Mouse (Mus musculus) limb, embryonic 12.5 days (tissue): Measurements from ENCODE around the gene Lrrk2. TPM values are rescaled to one million over a fixed set of nuclear protein-coding genes. Genes with fewer than 3 reads are reported as not detected.

ENCODE experiments used
- ATAC-seq: fragments of 200-750 bp; cut with Nextera tagmentation; 2 replicates; pipeline ENCODE4 v1.8.0; 2017; ENCODE audit warnings: low read depth, moderate TSS enrichment; ENCODE audit not compliant: insufficient number of reproducible peaks, insufficient read depth, low FRiP score, low TSS enrichment
- H3K27ac ChIP-seq: fragments of 300-500 bp; sonication (generic); 2 replicates; pipeline ENCODE4 v1.5.1; 2016; ENCODE audit warnings: mild to moderate bottlenecking, moderate library complexity
- H3K27me3 ChIP-seq: fragments of 300-500 bp; sonication (generic); 2 replicates; pipeline ENCODE4 v1.6.1; 2016; ENCODE audit warnings: mild to moderate bottlenecking, moderate library complexity
- H3K36me3 ChIP-seq: fragments of 300-500 bp; sonication (generic); 2 replicates; pipeline ENCODE4 v1.6.1; 2016; ENCODE audit warnings: mild to moderate bottlenecking, moderate library complexity
- H3K4me1 ChIP-seq: fragments of 300-500 bp; sonication (generic); replicated peaks from 2 replicates; pipeline ENCODE4 v1.6.1; 2016
- H3K4me2 ChIP-seq: fragments of 300-500 bp; sonication (generic); 2 replicates; pipeline ENCODE4 v1.6.1; 2016; ENCODE audit warnings: mild to moderate bottlenecking, moderate library complexity
- H3K4me3 ChIP-seq: fragments of 300-500 bp; sonication (generic); replicated peaks from 2 replicates; pipeline ENCODE4 v1.5.1; 2016; ENCODE audit warnings: mild to moderate bottlenecking
- H3K9ac ChIP-seq: fragments of 300-500 bp; sonication (generic); replicated peaks from 2 replicates; pipeline ENCODE4 v1.6.1; 2016; ENCODE audit warnings: mild to moderate bottlenecking, moderate library complexity
- H3K9me3 ChIP-seq: fragments of 300-500 bp; sonication (generic); 2 replicates; pipeline ENCODE4 v1.6.1; 2016; ENCODE audit warnings: mild to moderate bottlenecking, moderate library complexity
- WGBS: fragments of 180-500 bp; shearing (Covaris S2); methylation state at CpG from one replicate; pipeline ENCODE4 v1.1.7; 2016; 5-methylcytosine and 5-hydroxymethylcytosine counted together
- polyA plus RNA-seq: library from polyadenylated mRNA; unstranded; fragments of >200 nt; fragmentation: Nextera tagmentation; extraction: Ambion mirVana; gene quantifications from 2 replicates; pipeline ENCODE4 v1.2.1, GENCODE M21; 2016

Lrrk2 gene
- polyA plus RNA-seq, 1 experiment from 2014 or later: 6.1 TPM

DNA sequence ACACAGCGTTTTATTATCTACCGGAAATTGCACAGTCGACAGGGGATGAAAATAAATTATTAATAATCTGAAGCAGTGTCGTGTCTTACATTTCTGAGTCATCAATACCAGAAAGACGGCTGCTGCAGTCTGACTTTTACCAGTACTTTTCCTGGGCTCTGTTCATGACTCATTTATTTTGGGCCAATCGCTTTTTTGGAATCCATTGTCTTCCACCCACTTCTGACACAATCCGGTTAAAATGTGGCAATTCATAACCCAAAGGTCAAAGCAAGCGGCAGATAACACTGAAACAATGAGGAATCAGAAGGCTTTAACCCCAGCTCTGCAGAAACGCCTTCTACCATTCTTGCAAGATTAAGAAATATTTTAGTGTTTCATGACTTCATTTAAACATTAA, 17.7 kb downstream of the Lrrk2 start:
- Histone ChIP-seq H3K4me2 (no peak overlapping the region), H3K27ac (no peak overlapping the region), H3K9me3 (no peaks in the 10 kb centered on the region), H3K4me3 (no peak overlapping the region), H3K27me3 (no peaks in the 10 kb centered on the region), H3K4me1 (no peaks in the 10 kb centered on the region), H3K9ac (no peak overlapping the region), H3K36me3 (0 out of 2 replicates have a peak, but pooled peaks cover 9% of the 10 kb centered on the region)
- no peak for ATAC-seq
- WGBS: 87% methylated on average over 9 of the region's 9 CpGs

- WGBS: 87% methylated on average over 1 of the region's 1 CpGs
- H3K27ac ChIP-seq: no peak overlapping the region
- H3K9me3 ChIP-seq: no peaks in the 10 kb centered on the region
- ATAC-seq: no peak
- H3K4me1 ChIP-seq: no peaks in the 10 kb centered on the region
- 0 out of 2 replicates have a peak, but pooled peaks cover 14% of the 10 kb centered on the region for H3K36me3 ChIP-seq
- no peaks in the 10 kb centered on the region for H3K27me3 ChIP-seq
- no peak overlapping the region for H3K4me3 ChIP-seq
- no peak overlapping the region for H3K4me2 ChIP-seq
- no peak overlapping the region for H3K9ac ChIP-seq
Observed at GRCm38 (mm10) chr15:91693051-91693450, 20.1 kb downstream of the Lrrk2 start.

- no peak for ATAC-seq
- WGBS: 92% methylated on average over 2 of the region's 2 CpGs
Observed at GRCm38 (mm10) chr15:91693856-91694255, 20.9 kb downstream of the Lrrk2 start.

DNA sequence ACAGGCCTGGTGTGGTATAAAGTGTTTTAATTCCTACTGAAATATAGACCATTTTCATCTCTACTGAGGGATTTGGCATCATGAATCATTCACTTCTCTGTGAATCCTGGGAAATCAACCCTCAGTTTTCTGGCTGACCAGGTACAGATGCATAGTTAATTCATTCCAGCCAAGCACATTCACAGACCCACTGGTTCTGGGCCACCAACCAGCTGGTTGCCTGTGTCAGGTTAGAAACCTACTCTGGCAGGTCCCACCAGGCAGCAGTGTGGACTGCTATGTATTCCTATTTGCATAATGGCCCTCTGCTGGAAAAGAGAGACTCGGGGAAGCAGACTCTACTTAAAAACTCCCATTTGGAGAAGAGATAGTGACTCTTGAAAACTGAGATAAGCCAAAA, 27.9 kb downstream of the Lrrk2 start:
- Histone ChIP-seq H3K4me2 (no peak overlapping the region), H3K36me3 (0 out of 2 replicates have a peak, but pooled peaks cover 4% of the 10 kb centered on the region), H3K4me1 (no peaks in the 10 kb centered on the region), H3K27ac (no peak overlapping the region), H3K27me3 (no peaks in the 10 kb centered on the region), H3K4me3 (no peak overlapping the region), H3K9ac (no peak overlapping the region), H3K9me3 (no peaks in the 10 kb centered on the region)
- ATAC-seq: no peak
- 50% methylated on average over 1 of the region's 1 CpGs for WGBS

More at GRCm38 (mm10) chr15:91693856-91694255, 20.9 kb downstream of the Lrrk2 start:
- Histone ChIP-seq H3K27me3 (no peaks in the 10 kb centered on the region), H3K36me3 (0 out of 2 replicates have a peak, but pooled peaks cover 14% of the 10 kb centered on the region), H3K4me2 (no peak overlapping the region), H3K27ac (no peak overlapping the region), H3K9me3 (no peaks in the 10 kb centered on the region), H3K9ac (no peak overlapping the region), H3K4me3 (no peak overlapping the region), H3K4me1 (no peaks in the 10 kb centered on the region)

- no peak overlapping the region for H3K4me3 ChIP-seq
Observed at GRCm38 (mm10) chr15:91702991-91703715, 30.2 kb downstream of the Lrrk2 start.

DNA sequence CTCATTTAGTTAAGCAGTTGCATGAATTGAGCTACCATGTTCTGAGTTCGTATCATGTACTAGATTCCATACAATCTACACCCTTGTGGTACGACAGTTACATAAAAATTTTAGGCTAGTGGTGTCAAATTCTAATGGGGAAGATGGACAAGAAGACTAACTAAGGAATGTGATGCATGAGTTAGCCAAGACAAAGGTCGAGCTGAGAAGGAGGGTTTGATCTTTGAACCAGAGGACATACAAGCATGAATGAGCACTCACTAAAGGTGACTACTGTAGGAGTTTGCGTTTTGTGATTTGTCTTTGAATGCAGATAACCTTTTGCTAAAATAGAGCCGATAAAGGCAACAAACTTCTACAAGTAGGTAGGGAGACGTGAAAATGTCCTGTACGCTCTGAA, 31.1 kb downstream of the Lrrk2 start:
- Histone ChIP-seq H3K27ac (no peak overlapping the region), H3K9ac (no peak overlapping the region), H3K4me3 (no peak overlapping the region), H3K4me1 (no peaks in the 10 kb centered on the region), H3K4me2 (no peak overlapping the region), H3K36me3 (no peaks in the 10 kb centered on the region), H3K9me3 (no peaks in the 10 kb centered on the region), H3K27me3 (no peaks in the 10 kb centered on the region)
- WGBS: 91% methylated on average over 7 of the region's 7 CpGs
- ATAC-seq: no peak

More at GRCm38 (mm10) chr15:91702991-91703715, 30.2 kb downstream of the Lrrk2 start:
- no peak overlapping the region for H3K4me2 ChIP-seq
- H3K9me3 ChIP-seq: no peaks in the 10 kb centered on the region
- no peak overlapping the region for H3K9ac ChIP-seq
- 53% methylated on average over 8 of the region's 8 CpGs for WGBS
- H3K27me3 ChIP-seq: no peaks in the 10 kb centered on the region
- no peaks in the 10 kb centered on the region for H3K4me1 ChIP-seq
- ATAC-seq: no peak
- H3K27ac ChIP-seq: no peak overlapping the region
- no peaks in the 10 kb centered on the region for H3K36me3 ChIP-seq

GRCm38 (mm10) chr15:91709207-91710130, 36.5 kb downstream of the Lrrk2 start:
- ATAC-seq: no peak
- 37% methylated on average over 29 of the region's 29 CpGs for WGBS
- Histone ChIP-seq H3K4me1 (no peaks in the 10 kb centered on the region), H3K27me3 (peaks cover 9% of the 10 kb centered on the region; the same call in 1 of the 2 replicates), H3K9me3 (no peaks in the 10 kb centered on the region), H3K27ac (no peak overlapping the region), H3K4me3 (peak overlapping the region; percentile 19), H3K4me2 (peak overlapping the region; percentile 49), H3K9ac (no peak overlapping the region), H3K36me3 (no peaks in the 10 kb centered on the region)

DNA sequence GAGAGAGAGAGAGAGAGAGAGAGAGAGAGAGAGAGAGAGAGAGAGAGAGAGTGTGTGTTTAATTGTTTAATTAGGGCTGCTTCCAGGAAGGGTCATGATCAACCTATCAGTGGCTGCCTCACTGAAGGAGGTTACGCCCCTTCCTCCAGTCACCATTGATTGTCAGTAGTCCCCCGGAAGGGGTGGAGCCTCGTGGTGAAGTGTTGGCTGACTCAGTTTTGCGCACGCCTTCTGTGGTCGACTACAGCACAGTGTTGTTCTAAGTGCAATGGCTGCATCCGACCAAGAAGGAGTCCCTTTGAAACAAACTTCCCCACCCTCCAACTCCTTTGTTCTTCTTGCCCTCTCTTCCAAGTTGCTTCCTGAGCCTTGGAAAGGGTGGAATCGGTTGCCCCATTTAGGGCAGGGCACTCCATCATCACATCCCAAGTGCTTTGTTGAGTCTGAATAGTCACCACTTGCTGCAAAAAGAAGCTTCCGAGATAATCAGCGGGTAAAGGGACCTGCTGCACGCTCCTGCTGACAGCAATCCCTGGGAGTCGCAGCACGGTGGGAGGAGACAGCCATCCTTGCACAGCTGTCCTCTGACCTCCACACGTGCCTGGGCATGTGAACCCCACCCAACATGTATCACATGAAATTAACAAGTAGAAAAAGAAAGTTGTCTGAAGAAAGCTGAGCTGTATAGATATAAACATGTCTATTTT, 62.4 kb downstream of the Lrrk2 start:
- WGBS: 80% methylated on average over 14 of the region's 14 CpGs
- Histone ChIP-seq H3K27ac (no peak overlapping the region), H3K9ac (no peak overlapping the region), H3K4me2 (no peak overlapping the region), H3K27me3 (no peaks in the 10 kb centered on the region), H3K4me3 (no peak overlapping the region), H3K36me3 (no peaks in the 10 kb centered on the region), H3K4me1 (no peaks in the 10 kb centered on the region), H3K9me3 (no peaks in the 10 kb centered on the region)
- no peak for ATAC-seq

DNA sequence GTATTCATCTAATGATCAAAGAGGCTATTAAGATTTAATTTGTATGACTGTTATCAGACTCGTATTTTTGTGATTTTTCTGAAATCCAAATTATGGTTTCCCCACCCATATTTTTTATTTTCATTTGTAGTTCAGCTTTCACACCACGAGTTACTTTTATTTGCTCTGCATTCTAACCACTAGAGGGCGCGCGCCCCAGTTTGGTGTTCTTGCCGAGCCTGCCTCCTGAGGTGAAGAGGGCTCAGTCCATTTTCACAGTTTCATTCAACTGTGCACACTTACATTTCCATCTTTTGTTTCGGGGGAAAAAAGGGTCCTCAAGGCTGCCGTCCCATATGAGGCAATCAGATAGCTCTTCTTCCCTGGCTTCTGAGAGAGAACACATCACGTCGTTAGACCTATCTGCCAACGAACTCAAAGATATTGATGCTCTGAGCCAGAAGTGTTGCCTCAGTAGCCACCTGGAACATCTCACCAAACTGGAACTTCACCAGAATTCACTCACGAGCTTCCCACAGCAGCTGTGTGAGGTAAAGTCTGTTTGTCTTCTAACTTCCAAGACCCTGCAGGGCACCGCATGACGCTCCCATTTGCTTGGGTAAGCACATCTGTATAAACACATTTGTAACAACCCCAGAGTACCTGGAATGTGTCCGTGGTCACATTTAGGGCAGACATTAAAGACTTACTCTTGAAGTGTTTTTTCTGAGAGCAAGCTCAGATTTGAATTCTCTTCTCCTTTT, 64.0 kb downstream of the Lrrk2 start:
- no peaks in the 10 kb centered on the region for H3K9me3 ChIP-seq
- no peaks in the 10 kb centered on the region for H3K36me3 ChIP-seq
- H3K4me1 ChIP-seq: no peaks in the 10 kb centered on the region
- WGBS: 48% methylated on average over 15 of the region's 15 CpGs
- no peak overlapping the region for H3K4me2 ChIP-seq
- ATAC-seq: no peak
- H3K27me3 ChIP-seq: no peaks in the 10 kb centered on the region
- H3K27ac ChIP-seq: no peak overlapping the region
- no peak overlapping the region for H3K4me3 ChIP-seq
- no peak overlapping the region for H3K9ac ChIP-seq

GRCm38 (mm10) chr15:91738808-91739207, 65.8 kb downstream of the Lrrk2 start:
- 80% methylated on average over 9 of the region's 9 CpGs for WGBS

More at GRCm38 (mm10) chr15:91738808-91739207, 65.8 kb downstream of the Lrrk2 start:
- Histone ChIP-seq H3K4me3 (no peak overlapping the region), H3K9ac (no peak overlapping the region), H3K36me3 (no peaks in the 10 kb centered on the region), H3K4me2 (no peak overlapping the region), H3K4me1 (no peaks in the 10 kb centered on the region), H3K9me3 (no peaks in the 10 kb centered on the region), H3K27ac (no peak overlapping the region), H3K27me3 (no peaks in the 10 kb centered on the region)
- ATAC-seq: no peak
